ENCODE assay signal across 8 mouse cellular contexts in genomic region chrX:16817261-16817769, GRCm38 (mm10). TPM values are rescaled to one million over a fixed set of nuclear protein-coding genes. Genes with fewer than 3 reads are reported as not detected.
A peak's percentile ranks its signal among the peaks of the same experiment; 100 is the strongest.
DNase-seq lines count a peak whose midpoint lies in the region; ATAC-seq lines count a peak whose summit lies in the region.

TSS of gene Maob (minus strand) at chrX:16817366.

- no peak within 1 kb of the TSS for H3K27ac ChIP-seq in hindbrain, embryonic 15.5 days (replicated peaks)
- H3K27ac ChIP-seq in limb, embryonic 10.5 days: peak within 1 kb of the TSS; percentile 50; the same call in 1 of the 2 replicates
- H3K27ac ChIP-seq in midbrain, embryonic 11.5 days (ENCODE audit: low read depth, low read length): no peak within 1 kb of the TSS

- peak within 1 kb of the TSS; percentile 55 for H3K4me2 ChIP-seq in hindbrain, embryonic 15.5 days
- peak within 1 kb of the TSS; percentile 37 for H3K4me2 ChIP-seq in midbrain, embryonic 11.5 days

- WGBS in hindbrain, embryonic 15.5 days: 13% methylated on average over 15 of the region's 18 CpGs
- 19% methylated on average over 15 of the region's 18 CpGs for WGBS in limb, embryonic 10.5 days
- 18% methylated on average over 18 of the region's 18 CpGs for WGBS in midbrain, embryonic 11.5 days

- no peaks in the 10 kb centered on the region for H3K4me1 ChIP-seq in hindbrain, embryonic 15.5 days (replicated peaks)
- no peaks in the 10 kb centered on the region for H3K4me1 ChIP-seq in limb, embryonic 10.5 days
- H3K4me1 ChIP-seq in midbrain, embryonic 11.5 days (ENCODE audit: control insufficient read depth, insufficient read depth, low read length): no peaks in the 10 kb centered on the region

- DNase-seq in Muller cell, postnatal 12 days (ENCODE audit: inconsistent ontology term): peak; percentile 19
- DNase-seq in adrenal gland, postnatal 36 days: peak; percentile 51 to 53
- peak; percentile 13 for DNase-seq in gastrocnemius, postnatal 10 days
- peak; percentile 36 for DNase-seq in limb, embryonic 10.5 days (ENCODE audit: low spot score)
- peak; percentile 88 for DNase-seq in midbrain, embryonic 11.5 days (ENCODE audit: low spot score, missing footprints)
- peak; percentile 81 for DNase-seq in yolk sac, embryonic 10.5 days (ENCODE audit: low spot score)

- no peaks in the 10 kb centered on the region for H3K9me3 ChIP-seq in hindbrain, embryonic 15.5 days
- no peaks in the 10 kb centered on the region for H3K9me3 ChIP-seq in limb, embryonic 10.5 days (replicated peaks)
- H3K9me3 ChIP-seq in midbrain, embryonic 11.5 days (ENCODE audit: control insufficient read depth, low read length): no peaks in the 10 kb centered on the region

- peak within 1 kb of the TSS; percentile 31 for H3K4me3 ChIP-seq in hindbrain, embryonic 15.5 days
- peak within 1 kb of the TSS; percentile 40 for H3K4me3 ChIP-seq in limb, embryonic 10.5 days
- no peak within 1 kb of the TSS for H3K4me3 ChIP-seq in midbrain, embryonic 11.5 days (ENCODE audit: low read depth, low read length)

- 0 out of 2 replicates have a peak within 1 kb of the TSS, but pooled peaks have one; percentile 13 for H3K9ac ChIP-seq in hindbrain, embryonic 15.5 days
- no peak within 1 kb of the TSS; the same call in 1 of the 2 replicates for H3K9ac ChIP-seq in midbrain, embryonic 11.5 days (ENCODE audit: low read length)

- ATAC-seq in hindbrain, embryonic 15.5 days (ENCODE audit: low FRiP score, low read depth): peak; percentile 63; the same call in 1 of the 2 replicates
- peak; percentile 84 for ATAC-seq in midbrain, embryonic 11.5 days (ENCODE audit: low FRiP score)
- ATAC-seq in monocyte, adult 5-6 weeks (replicated peaks; ENCODE audit: insufficient number of reproducible peaks, low FRiP score, low TSS enrichment, poor library complexity, severe bottlenecking): no peak

- no peaks in the 10 kb centered on the region for H3K27me3 ChIP-seq in hindbrain, embryonic 15.5 days
- no peaks in the 10 kb centered on the region for H3K27me3 ChIP-seq in limb, embryonic 10.5 days (ENCODE audit: low read depth, poor library complexity, severe bottlenecking)
- no peaks in the 10 kb centered on the region for H3K27me3 ChIP-seq in midbrain, embryonic 11.5 days (ENCODE audit: control insufficient read depth, insufficient read depth, low read length)

- H3K36me3 ChIP-seq in hindbrain, embryonic 15.5 days: no peaks in the 10 kb centered on the region
- H3K36me3 ChIP-seq in limb, embryonic 10.5 days: no peaks in the 10 kb centered on the region
- H3K36me3 ChIP-seq in midbrain, embryonic 11.5 days (ENCODE audit: control insufficient read depth, insufficient read depth, low read length): no peaks in the 10 kb centered on the region

RNA-seq across cellular contexts. Expression of gene Maob, which starts in this region (rescaled TPM):
- 10 to 100 TPM; 19.2 to 19.5 TPM for total RNA-seq in adrenal gland, postnatal 36 days (2021)
- 1 to 10 TPM; 2.0 to 2.3 TPM for total RNA-seq in gastrocnemius, postnatal 10 days (2021)
- 4.5 and 5.3 TPM in 2 replicates for polyA plus RNA-seq in hindbrain, embryonic 15.5 days (2015; fragmentation: Nextera tagmentation; extraction: Ambion mirVana)
- polyA plus RNA-seq in limb, embryonic 10.5 days (2016; fragmentation: Nextera tagmentation; extraction: Ambion mirVana): 3.9 and 6.0 TPM in 2 replicates
- 3.4 and 4.6 TPM in 2 replicates for polyA plus RNA-seq in midbrain, embryonic 11.5 days (2014; fragmentation: Nextera tagmentation; extraction: Ambion mirVana)
- total RNA-seq in monocyte, adult 5-6 weeks (2017): 0.38 TPM in 1 of 3 replicates, not detected in the others

Comparison
In these comparisons a context has a peak if more than half of its experiments do, and no peak if none do; other contexts are left out.
1. RNA of gene Maob (total RNA-seq): 19.2 to 19.5 TPM in adrenal gland, postnatal 36 days; 2.0 to 2.3 TPM in gastrocnemius, postnatal 10 days and 0.38 TPM in monocyte, adult 5-6 weeks; every median in the first group is over 4 times any median in the second.
2. DNase-seq: peak in every context shown above with its lines; median percentile 88 in midbrain, embryonic 11.5 days; 81 in yolk sac, embryonic 10.5 days; 52 in adrenal gland, postnatal 36 days; 36 in limb, embryonic 10.5 days; 19 in Muller cell, postnatal 12 days; 13 in gastrocnemius, postnatal 10 days.